Mouse (Mus musculus) midbrain, embryonic 16.5 days (tissue): ENCODE measurements around the gene Tas2r144. TPM values are rescaled to one million over a fixed set of nuclear protein-coding genes. Genes with fewer than 3 reads are reported as not detected.

ENCODE experiments used
- ATAC-seq: fragments of 200-750 bp; cut with Nextera tagmentation; 2 replicates; pipeline ENCODE4 v1.8.0; 2017; ENCODE audit warnings: moderate TSS enrichment
- H3K27ac ChIP-seq: fragments of 300-500 bp; sonication (generic); 2 replicates; pipeline ENCODE4 v1.5.1; 2014; ENCODE audit warnings: mild to moderate bottlenecking, low read length, mixed read lengths
- H3K27me3 ChIP-seq: fragments of 300-500 bp; sonication (generic); 2 replicates; pipeline ENCODE4 v1.6.1; 2014; ENCODE audit warnings: low read depth, low read length, mixed read lengths; ENCODE audit not compliant: control insufficient read depth, insufficient read depth
- H3K36me3 ChIP-seq: fragments of 300-500 bp; sonication (generic); 2 replicates; pipeline ENCODE4 v1.6.1; 2014; ENCODE audit warnings: mild to moderate bottlenecking, low read length, moderate library complexity, mixed read lengths; ENCODE audit not compliant: control insufficient read depth, insufficient read depth
- H3K4me1 ChIP-seq: fragments of 300-500 bp; sonication (generic); 2 replicates; pipeline ENCODE4 v1.6.1; 2014; ENCODE audit warnings: mild to moderate bottlenecking, low read length, mixed read lengths; ENCODE audit not compliant: control insufficient read depth, insufficient read depth
- H3K4me2 ChIP-seq: fragments of 300-500 bp; sonication (generic); 2 replicates; pipeline ENCODE4 v1.6.1; 2014; ENCODE audit warnings: mild to moderate bottlenecking, low read length, mixed read lengths
- H3K4me3 ChIP-seq: fragments of 300-500 bp; sonication (generic); 2 replicates; pipeline ENCODE4 v1.5.1; 2014; ENCODE audit warnings: low read depth, mild to moderate bottlenecking, low read length, moderate library complexity, mixed read lengths
- H3K9ac ChIP-seq: fragments of 300-500 bp; sonication (generic); 2 replicates; pipeline ENCODE4 v1.6.1; 2014; ENCODE audit warnings: low read depth, low read length, mixed read lengths
- H3K9me3 ChIP-seq: fragments of 300-500 bp; sonication (generic); replicated peaks from 2 replicates; pipeline ENCODE4 v1.6.1; 2014; ENCODE audit warnings: mild to moderate bottlenecking, low read length, mixed read lengths; ENCODE audit not compliant: control insufficient read depth, poor library complexity, severe bottlenecking
- WGBS: fragments of 180-500 bp; shearing (Covaris S2); extraction: QIAGEN DNeasy Blood & Tissue Kit; methylation state at CpG from one replicate; pipeline ENCODE4 v1.1.7; 2014; 5-methylcytosine and 5-hydroxymethylcytosine counted together
- polyA plus RNA-seq: library from polyadenylated mRNA; unstranded; fragments of >200 nt; fragmentation: Nextera tagmentation; extraction: Ambion mirVana; gene quantifications from 2 replicates; pipeline ENCODE4 v1.2.1, GENCODE M21; 2015

Gene Tas2r144
- polyA plus RNA-seq, 1 experiment from 2014 or later: not detected

- no peak for ATAC-seq
- WGBS: 83% methylated on average over 3 of the region's 3 CpGs
- Histone ChIP-seq H3K4me3 (no peak overlapping the region), H3K4me2 (no peak overlapping the region), H3K27me3 (no peaks in the 10 kb centered on the region), H3K9me3 (no peaks in the 10 kb centered on the region), H3K27ac (no peak overlapping the region), H3K36me3 (no peaks in the 10 kb centered on the region), H3K9ac (no peak overlapping the region), H3K4me1 (no peaks in the 10 kb centered on the region)
Observed at GRCm38 (mm10) chr6:42231191-42231590, 16.1 kb downstream of the Tas2r144 start.

- Histone ChIP-seq H3K27me3 (no peaks in the 10 kb centered on the region), H3K9ac (no peak overlapping the region), H3K4me3 (no peak overlapping the region), H3K4me1 (no peaks in the 10 kb centered on the region), H3K36me3 (no peaks in the 10 kb centered on the region), H3K27ac (no peak overlapping the region), H3K9me3 (no peaks in the 10 kb centered on the region), H3K4me2 (no peak overlapping the region)
- no peak for ATAC-seq
- WGBS: 79% methylated on average over 6 of the region's 6 CpGs
Observed at GRCm38 (mm10) chr6:42237276-42237805, 22.2 kb downstream of the Tas2r144 start.

- Histone ChIP-seq H3K27ac (no peak overlapping the region), H3K9me3 (no peaks in the 10 kb centered on the region), H3K4me2 (no peak overlapping the region), H3K9ac (no peak overlapping the region), H3K4me3 (no peak overlapping the region), H3K36me3 (no peaks in the 10 kb centered on the region), H3K27me3 (no peaks in the 10 kb centered on the region), H3K4me1 (no peaks in the 10 kb centered on the region)
- WGBS: 80% methylated on average over 6 of the region's 6 CpGs
- no peak for ATAC-seq
Observed at GRCm38 (mm10) chr6:42241311-42242045, 26.4 kb downstream of the Tas2r144 start.

- no peaks in the 10 kb centered on the region for H3K36me3 ChIP-seq
- 2% methylated on average over 28 of the region's 28 CpGs for WGBS
- peak within 1 kb of the TSS; percentile 53 for H3K9ac ChIP-seq
- no peaks in the 10 kb centered on the region for H3K4me1 ChIP-seq
- H3K27ac ChIP-seq: no peak within 1 kb of the TSS
- ATAC-seq: peak; percentile 100
- H3K9me3 ChIP-seq: no peaks in the 10 kb centered on the region
- H3K4me2 ChIP-seq: peak within 1 kb of the TSS; percentile 74
- peak within 1 kb of the TSS; percentile 56 for H3K4me3 ChIP-seq
- H3K27me3 ChIP-seq: no peaks in the 10 kb centered on the region
Observed at GRCm38 (mm10) chr6:42245711-42246353, 30.7 kb downstream of the Tas2r144 start, which contains the start of gene Gstk1. TSS of gene Gstk1 (plus strand) at chr6:42245935.

- ATAC-seq: peak; percentile 29; the same call in 1 of the 2 replicates
- H3K27ac ChIP-seq: no peak overlapping the region
- H3K4me1 ChIP-seq: no peaks in the 10 kb centered on the region
- no peak overlapping the region for H3K9ac ChIP-seq
- peak overlapping the region; percentile 40 for H3K4me2 ChIP-seq
- H3K36me3 ChIP-seq: no peaks in the 10 kb centered on the region
- 7% methylated on average over 8 of the region's 8 CpGs for WGBS
- peak overlapping the region; percentile 26 for H3K4me3 ChIP-seq
- no peaks in the 10 kb centered on the region for H3K27me3 ChIP-seq
- H3K9me3 ChIP-seq: no peaks in the 10 kb centered on the region
Observed at GRCm38 (mm10) chr6:42247173-42247572, 32.0 kb downstream of the Tas2r144 start.

GRCm38 (mm10) chr6:42247981-42248380, 32.9 kb downstream of the Tas2r144 start:
- Histone ChIP-seq H3K9ac (no peak overlapping the region), H3K4me1 (no peaks in the 10 kb centered on the region), H3K27me3 (no peaks in the 10 kb centered on the region), H3K4me3 (peak overlapping the region; percentile 26; the same call in 1 of the 2 replicates), H3K4me2 (peak overlapping the region; percentile 40), H3K27ac (no peak overlapping the region), H3K36me3 (no peaks in the 10 kb centered on the region), H3K9me3 (no peaks in the 10 kb centered on the region)
- ATAC-seq: no peak
- WGBS: 65% methylated on average over 1 of the region's 1 CpGs

- WGBS: 90% methylated on average over 4 of the region's 4 CpGs
- H3K36me3 ChIP-seq: no peaks in the 10 kb centered on the region
- no peak overlapping the region for H3K4me2 ChIP-seq
- H3K4me1 ChIP-seq: no peaks in the 10 kb centered on the region
- no peaks in the 10 kb centered on the region for H3K27me3 ChIP-seq
- no peaks in the 10 kb centered on the region for H3K9me3 ChIP-seq
- H3K27ac ChIP-seq: no peak overlapping the region
- ATAC-seq: no peak
- no peak overlapping the region for H3K9ac ChIP-seq
- no peak overlapping the region for H3K4me3 ChIP-seq
Observed at GRCm38 (mm10) chr6:42251791-42252190, 36.7 kb downstream of the Tas2r144 start.

GRCm38 (mm10) chr6:42253103-42253502, 38.0 kb downstream of the Tas2r144 start:
- Histone ChIP-seq H3K36me3 (no peaks in the 10 kb centered on the region), H3K27ac (no peak overlapping the region), H3K9me3 (no peaks in the 10 kb centered on the region), H3K9ac (no peak overlapping the region), H3K27me3 (no peaks in the 10 kb centered on the region), H3K4me2 (no peak overlapping the region), H3K4me3 (no peak overlapping the region), H3K4me1 (peaks cover 3% of the 10 kb centered on the region; the same call in 1 of the 2 replicates)
- WGBS: 88% methylated on average over 2 of the region's 2 CpGs
- no peak for ATAC-seq
